Mouse (Mus musculus): ENCODE data around the gene Nmt2.

GRCm38 (mm10) chr2:3365127-3365526 is 81.1 kb downstream of the Nmt2 start:
- TF ChIP-seq CTCF (IDR thresholded peaks at IDR 0.05; ENCODE audit: extremely low read depth, insufficient read depth, low read length), result no peak
- no peak for TF ChIP-seq POLR2A (IDR thresholded peaks at IDR 0.05; ENCODE audit: extremely low read depth, insufficient read depth, low read length)

Data from cortical plate, adult 2 months (tissue).